Mouse (Mus musculus) myocyte (in vitro differentiated cells): ENCODE results near the gene Cyp4f13.

Experiments
- CEBPB ChIP-seq: IDR thresholded peaks from 2 replicates; pipeline ENCODE4 v1.6.1; 2011; ENCODE audit warnings: mild to moderate bottlenecking, moderate library complexity; ENCODE audit not compliant: poor library complexity, insufficient read depth, severe bottlenecking
- E2F4 ChIP-seq: IDR thresholded peaks from one replicate; pipeline ENCODE4 v1.6.1; 2011; ENCODE audit warnings: mild to moderate bottlenecking, control low read depth, moderate library complexity; ENCODE audit not compliant: insufficient read depth
- MAX ChIP-seq: IDR thresholded peaks from one replicate; pipeline ENCODE4 v1.6.1; 2011; ENCODE audit warnings: low read depth, mild to moderate bottlenecking, control low read depth
- MYOD1 ChIP-seq, 3 experiments: IDR thresholded peaks; one replicate each; pipeline ENCODE4 v1.6.1; 2011; ENCODE audit warnings: control low read depth in 2 of 3, low read depth in 2 of 3, mild to moderate bottlenecking in 2 of 3, moderate library complexity in 1 of 3; ENCODE audit not compliant: insufficient read length in 2 of 3, control insufficient read depth in 1 of 3
- POLR2A ChIP-seq: IDR thresholded peaks from one replicate; pipeline ENCODE4 v1.6.1; 2011; ENCODE audit warnings: low read depth, mild to moderate bottlenecking, control low read depth, moderate library complexity; ENCODE audit not compliant: insufficient read length
- POLR2AphosphoS2 ChIP-seq: IDR thresholded peaks from one replicate; pipeline ENCODE4 v1.6.1; 2011; ENCODE audit warnings: low read depth, control low read depth; ENCODE audit not compliant: insufficient read length
- REST ChIP-seq: IDR thresholded peaks from one replicate; pipeline ENCODE4 v1.6.1; 2011; ENCODE audit warnings: mild to moderate bottlenecking, control low read depth, moderate library complexity; ENCODE audit not compliant: insufficient read depth, insufficient read length
- SRF ChIP-seq: IDR thresholded peaks from one replicate; pipeline ENCODE4 v1.6.1; 2011; ENCODE audit warnings: low read depth; ENCODE audit not compliant: control insufficient read depth, insufficient read length
- TCF12 ChIP-seq: IDR thresholded peaks from one replicate; pipeline ENCODE4 v1.6.1; 2011; ENCODE audit warnings: mild to moderate bottlenecking, control low read depth; ENCODE audit not compliant: poor library complexity, insufficient read depth, severe bottlenecking
- TCF3 ChIP-seq: IDR thresholded peaks from one replicate; pipeline ENCODE4 v1.6.1; 2011; ENCODE audit warnings: low read depth, control low read depth; ENCODE audit not compliant: insufficient read length
- USF1 ChIP-seq: IDR thresholded peaks from one replicate; pipeline ENCODE4 v1.6.1; 2011; ENCODE audit warnings: low read depth, mild to moderate bottlenecking, control low read depth, moderate library complexity

DNA sequence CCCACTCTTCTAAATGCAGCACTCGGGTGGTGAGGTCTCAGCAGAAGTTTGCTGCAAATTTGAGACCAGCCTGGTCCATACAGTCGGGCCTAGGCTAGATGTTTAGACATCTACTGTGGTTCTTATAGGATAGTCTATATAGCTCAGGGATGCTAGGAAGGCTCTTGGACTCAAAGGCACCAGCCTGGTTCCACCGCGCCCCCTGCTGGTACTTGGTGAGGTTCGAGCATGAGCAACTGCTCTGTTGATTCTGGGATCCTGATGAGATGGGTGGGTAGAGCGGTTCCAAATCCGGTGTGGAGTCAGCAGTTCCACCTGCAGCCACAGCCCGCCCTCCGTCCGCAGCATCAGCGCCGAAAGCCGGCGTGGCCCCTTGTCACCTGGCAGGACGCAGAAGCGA, 4.2 kb upstream of the Cyp4f13 start:
- TF ChIP-seq CEBPB (no peak), POLR2A (no peak), POLR2AphosphoS2 (no peak), MAX (no peak), TCF12 (no peak), E2F4 (no peak), REST (no peak), USF1 (no peak), SRF (no peak), MYOD1 (IDR thresholded peaks at IDR 0.05; ENCODE audit: control insufficient read depth in 1 of 3, insufficient read length in 2 of 3, low read depth in 2 of 3) (no peak), TCF3 (no peak)
